Comparison of ENCODE assay signal across 8 mouse cellular contexts in genomic region chr17:30575121-30575904, GRCm38 (mm10). TPM values are rescaled to one million over a fixed set of nuclear protein-coding genes. Genes with fewer than 3 reads are reported as not detected.
DNase-seq lines count a peak whose midpoint lies in the region; ATAC-seq and TF ChIP-seq lines count a peak whose summit lies in the region.

No protein-coding gene starts in this region.

- peak; percentile 59 for DNase-seq in cerebellum, adult 11 months
- peak; percentile 63 for DNase-seq in urinary bladder, postnatal 25 days (ENCODE audit: low spot score)
- no peak for DNase-seq in urinary bladder, adult 2 months (ENCODE audit: low spot score)
- DNase-seq in forebrain, postnatal 0 days: peak; percentile 67
- peak; percentile 44 to 63 for DNase-seq in kidney, postnatal 25 days
- peak; percentile 96 for DNase-seq in midbrain, embryonic 11.5 days (ENCODE audit: low spot score, missing footprints)
- peak; percentile 72 for DNase-seq in thymus, postnatal 0 days (ENCODE audit: low spot score)

- H3K4me2 ChIP-seq in forebrain, postnatal 0 days (ENCODE audit: low read depth): peak overlapping the region; percentile 77
- H3K4me2 ChIP-seq in midbrain, embryonic 11.5 days: peak overlapping the region; percentile 55

- H3K9ac ChIP-seq in forebrain, postnatal 0 days: peak overlapping the region; percentile 73
- peak overlapping the region; percentile 78 for H3K9ac ChIP-seq in midbrain, embryonic 11.5 days (ENCODE audit: low read length)

- ATAC-seq in cerebellum, adult (ENCODE audit: insufficient number of reproducible peaks, low FRiP score, low TSS enrichment): no peak
- no peak; the same call in 1 of the 2 replicates for ATAC-seq in forebrain, postnatal 0 days
- peak; percentile 41; the same call in 1 of the 2 replicates for ATAC-seq in midbrain, embryonic 11.5 days (ENCODE audit: low FRiP score)

- 3% methylated on average over 35 of the region's 35 CpGs for WGBS in forebrain, postnatal 0 days
- WGBS in midbrain, embryonic 11.5 days: 9% methylated on average over 35 of the region's 35 CpGs

- H3K27ac ChIP-seq in forebrain, postnatal 0 days (ENCODE audit: low read depth, low read length): peak overlapping the region; percentile 93
- H3K27ac ChIP-seq in midbrain, embryonic 11.5 days (ENCODE audit: low read depth, low read length): peak overlapping the region; percentile 81

- no peaks in the 10 kb centered on the region for H3K9me3 ChIP-seq in forebrain, postnatal 0 days (ENCODE audit: low read length)
- H3K9me3 ChIP-seq in midbrain, embryonic 11.5 days (ENCODE audit: control insufficient read depth, low read length): no peaks in the 10 kb centered on the region

- peaks cover 19% of the 10 kb centered on the region for H3K4me1 ChIP-seq in forebrain, postnatal 0 days (ENCODE audit: insufficient read depth)
- peaks cover 11% of the 10 kb centered on the region for H3K4me1 ChIP-seq in midbrain, embryonic 11.5 days (ENCODE audit: control insufficient read depth, insufficient read depth, low read length)

- peak overlapping the region; percentile 79 for H3K4me3 ChIP-seq in forebrain, postnatal 0 days (ENCODE audit: low read depth, low read length)
- peak overlapping the region; percentile 49 for H3K4me3 ChIP-seq in midbrain, embryonic 11.5 days (ENCODE audit: low read depth, low read length)

- H3K36me3 ChIP-seq in forebrain, postnatal 0 days (ENCODE audit: insufficient read depth): no peaks in the 10 kb centered on the region
- no peaks in the 10 kb centered on the region for H3K36me3 ChIP-seq in midbrain, embryonic 11.5 days (ENCODE audit: control insufficient read depth, insufficient read depth, low read length)

- no peak for TF ChIP-seq CTCF in forebrain, postnatal 0 days (IDR thresholded peaks at IDR 0.05; ENCODE audit: low read depth)

- H3K27me3 ChIP-seq in forebrain, postnatal 0 days (ENCODE audit: insufficient read depth, low read length): no peaks in the 10 kb centered on the region
- H3K27me3 ChIP-seq in midbrain, embryonic 11.5 days (ENCODE audit: control insufficient read depth, insufficient read depth, low read length): no peaks in the 10 kb centered on the region

RNA-seq across cellular contexts. Expression of gene Btbd9, which starts 1.0 kb away (rescaled TPM):
- 11.7 and 14.0 TPM in 2 replicates for polyA plus RNA-seq in urinary bladder, adult 2 months (2012; rRNA removed)
- total RNA-seq in forebrain, postnatal 0 days (2014; rRNA removed): 55.0 and 63.6 TPM in 2 replicates
- 112 and 149 TPM in 2 replicates for polyA plus RNA-seq in forebrain, postnatal 0 days (2015; fragmentation: Nextera tagmentation; extraction: Ambion mirVana)
- 57.5 and 59.7 TPM in 2 replicates for polyA plus RNA-seq in midbrain, embryonic 11.5 days (2014; fragmentation: Nextera tagmentation; extraction: Ambion mirVana)
- polyA plus RNA-seq in thymus, postnatal 0 days (2015; fragmentation: Nextera tagmentation; extraction: Ambion mirVana): 42.7 and 51.9 TPM in 2 replicates

RNA-seq across cellular contexts. Expression of gene Dnah8, which starts 48.8 kb away (rescaled TPM):
- 0.74 and 0.78 TPM in 2 replicates for polyA plus RNA-seq in urinary bladder, adult 2 months (2012; rRNA removed)
- 1.5 and 5.0 TPM in 2 replicates for total RNA-seq in forebrain, postnatal 0 days (2014; rRNA removed)
- 0.80 and 2.1 TPM in 2 replicates for polyA plus RNA-seq in forebrain, postnatal 0 days (2015; fragmentation: Nextera tagmentation; extraction: Ambion mirVana)
- polyA plus RNA-seq in midbrain, embryonic 11.5 days (2014; fragmentation: Nextera tagmentation; extraction: Ambion mirVana): 1.1 and 1.5 TPM in 2 replicates
- 12.6 and 14.8 TPM in 2 replicates for polyA plus RNA-seq in thymus, postnatal 0 days (2015; fragmentation: Nextera tagmentation; extraction: Ambion mirVana)

RNA-seq across cellular contexts. Expression of gene Glo1, which starts 51.4 kb away (rescaled TPM):
- 115 and 117 TPM in 2 replicates for polyA plus RNA-seq in urinary bladder, adult 2 months (2012; rRNA removed)
- 150 and 172 TPM in 2 replicates for total RNA-seq in forebrain, postnatal 0 days (2014; rRNA removed)
- 186 and 194 TPM in 2 replicates for polyA plus RNA-seq in forebrain, postnatal 0 days (2015; fragmentation: Nextera tagmentation; extraction: Ambion mirVana)
- polyA plus RNA-seq in midbrain, embryonic 11.5 days (2014; fragmentation: Nextera tagmentation; extraction: Ambion mirVana): 277 and 302 TPM in 2 replicates
- 200 and 204 TPM in 2 replicates for polyA plus RNA-seq in thymus, postnatal 0 days (2015; fragmentation: Nextera tagmentation; extraction: Ambion mirVana)
